Mouse (Mus musculus) hindbrain, embryonic 13.5 days (tissue): ENCODE results near the gene Hnrnpab. TPM values are rescaled to one million over a fixed set of nuclear protein-coding genes. Genes with fewer than 3 reads are reported as not detected.
A peak's percentile ranks its signal among the peaks of the same experiment; 100 is the strongest.
"Not testable (repeated sequence)": the region's sequence is repeated elsewhere in the genome, so short reads cannot be mapped to it uniquely, and the experiment has no call there.

Experiments
- ATAC-seq: fragments of 200-750 bp; cut with Nextera tagmentation; 2 replicates; pipeline ENCODE4 v1.8.0; 2017; ENCODE audit warnings: moderate TSS enrichment; ENCODE audit not compliant: low FRiP score
- H3K27ac ChIP-seq: fragments of 300-500 bp; sonication (generic); 2 replicates; pipeline ENCODE4 v1.5.1; 2015; ENCODE audit warnings: inconsistent platforms, mild to moderate bottlenecking, moderate library complexity
- H3K27me3 ChIP-seq: fragments of 300-500 bp; sonication (generic); 2 replicates; pipeline ENCODE4 v1.6.1; 2015; ENCODE audit warnings: mild to moderate bottlenecking, inconsistent platforms
- H3K36me3 ChIP-seq: fragments of 300-500 bp; sonication (generic); 2 replicates; pipeline ENCODE4 v1.6.1; 2015; ENCODE audit warnings: mild to moderate bottlenecking, inconsistent platforms
- H3K4me1 ChIP-seq: fragments of 300-500 bp; sonication (generic); replicated peaks from 2 replicates; pipeline ENCODE4 v1.6.1; 2015; ENCODE audit warnings: inconsistent platforms
- H3K4me2 ChIP-seq: fragments of 300-500 bp; sonication (generic); 2 replicates; pipeline ENCODE4 v1.6.1; 2015; ENCODE audit warnings: inconsistent platforms, mild to moderate bottlenecking, moderate library complexity
- H3K4me3 ChIP-seq: fragments of 300-500 bp; sonication (generic); 2 replicates; pipeline ENCODE4 v1.5.1; 2015; ENCODE audit warnings: mild to moderate bottlenecking, inconsistent platforms
- H3K9ac ChIP-seq: fragments of 300-500 bp; sonication (generic); 2 replicates; pipeline ENCODE4 v1.6.1; 2015; ENCODE audit warnings: mild to moderate bottlenecking, inconsistent platforms
- H3K9me3 ChIP-seq: fragments of 300-500 bp; sonication (generic); 2 replicates; pipeline ENCODE4 v1.6.1; 2016; ENCODE audit warnings: inconsistent platforms
- WGBS: fragments of 180-500 bp; shearing (Covaris S2); methylation state at CpG from one replicate; pipeline ENCODE4 v1.1.7; 2015; 5-methylcytosine and 5-hydroxymethylcytosine counted together
- polyA plus RNA-seq: library from polyadenylated mRNA; unstranded; fragments of >200 nt; fragmentation: Nextera tagmentation; extraction: Ambion mirVana; gene quantifications from 2 replicates; pipeline ENCODE4 v1.2.1, GENCODE M21; 2015

Hnrnpab gene
- polyA plus RNA-seq, 1 experiment from 2014 or later: 427 TPM

GRCm38 (mm10) chr11:51615601-51616000 lies 9.0 kb upstream of the Hnrnpab start:
- WGBS: 4% methylated on average over 14 of the region's 14 CpGs
- H3K27ac ChIP-seq: no peak overlapping the region
- H3K4me1 ChIP-seq: peaks cover 24% of the 10 kb centered on the region
- H3K36me3 ChIP-seq: no peaks in the 10 kb centered on the region
- H3K4me3 ChIP-seq: peak overlapping the region; percentile 32
- H3K27me3 ChIP-seq: no peaks in the 10 kb centered on the region
- no peak for ATAC-seq
- no peaks in the 10 kb centered on the region for H3K9me3 ChIP-seq
- H3K9ac ChIP-seq: peak overlapping the region; percentile 66
- peak overlapping the region; percentile 57 for H3K4me2 ChIP-seq

DNA sequence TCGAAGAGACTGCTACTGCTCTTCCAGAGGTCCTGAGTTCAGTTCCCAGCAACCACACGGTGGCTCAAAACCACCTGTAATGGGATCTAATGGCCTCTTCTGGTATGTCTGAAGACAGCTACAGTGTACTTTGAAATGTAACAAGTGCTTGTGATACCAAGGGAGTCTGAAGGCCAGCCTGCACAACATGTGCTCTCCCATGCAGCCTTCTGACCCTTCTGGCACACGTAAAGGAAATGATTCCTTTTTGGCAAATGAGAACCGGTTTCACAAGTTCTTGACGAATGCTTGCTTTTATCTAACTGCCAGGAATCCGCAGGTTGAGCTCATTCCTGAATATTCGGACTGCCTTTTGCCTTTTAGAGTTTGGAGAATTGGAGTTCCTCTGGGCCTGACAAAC lies 8.5 kb upstream of the Hnrnpab start:
- peak overlapping the region; percentile 32 for H3K4me3 ChIP-seq
- H3K9me3 ChIP-seq: no peaks in the 10 kb centered on the region
- H3K27ac ChIP-seq: no peak overlapping the region
- no peaks in the 10 kb centered on the region for H3K36me3 ChIP-seq
- H3K4me2 ChIP-seq: peak overlapping the region; percentile 57
- peaks cover 19% of the 10 kb centered on the region for H3K4me1 ChIP-seq
- no peaks in the 10 kb centered on the region for H3K27me3 ChIP-seq
- WGBS: 57% methylated on average over 7 of the region's 7 CpGs
- no peak for ATAC-seq
- peak overlapping the region; percentile 66 for H3K9ac ChIP-seq

GRCm38 (mm10) chr11:51614256-51614655 lies 7.6 kb upstream of the Hnrnpab start:
- WGBS: 84% methylated on average over 8 of the region's 8 CpGs
- H3K4me1 ChIP-seq: peaks cover 16% of the 10 kb centered on the region
- no peak overlapping the region for H3K9ac ChIP-seq
- H3K27me3 ChIP-seq: no peaks in the 10 kb centered on the region
- H3K9me3 ChIP-seq: no peaks in the 10 kb centered on the region
- no peak overlapping the region for H3K4me3 ChIP-seq
- no peak overlapping the region for H3K27ac ChIP-seq
- H3K4me2 ChIP-seq: no peak overlapping the region
- H3K36me3 ChIP-seq: no peaks in the 10 kb centered on the region
- ATAC-seq: no peak

- not testable (repeated sequence) for H3K4me2 ChIP-seq, H3K9ac ChIP-seq, H3K27ac ChIP-seq, ATAC-seq, H3K36me3 ChIP-seq, H3K4me3 ChIP-seq, H3K9me3 ChIP-seq, H3K27me3 ChIP-seq
- 94% methylated on average over 5 of the region's 5 CpGs for WGBS
- peaks cover 16% of the 10 kb centered on the region for H3K4me1 ChIP-seq
These were observed 3.3 kb upstream of the Hnrnpab start for GRCm38 (mm10) chr11:51609940-51610339.

DNA sequence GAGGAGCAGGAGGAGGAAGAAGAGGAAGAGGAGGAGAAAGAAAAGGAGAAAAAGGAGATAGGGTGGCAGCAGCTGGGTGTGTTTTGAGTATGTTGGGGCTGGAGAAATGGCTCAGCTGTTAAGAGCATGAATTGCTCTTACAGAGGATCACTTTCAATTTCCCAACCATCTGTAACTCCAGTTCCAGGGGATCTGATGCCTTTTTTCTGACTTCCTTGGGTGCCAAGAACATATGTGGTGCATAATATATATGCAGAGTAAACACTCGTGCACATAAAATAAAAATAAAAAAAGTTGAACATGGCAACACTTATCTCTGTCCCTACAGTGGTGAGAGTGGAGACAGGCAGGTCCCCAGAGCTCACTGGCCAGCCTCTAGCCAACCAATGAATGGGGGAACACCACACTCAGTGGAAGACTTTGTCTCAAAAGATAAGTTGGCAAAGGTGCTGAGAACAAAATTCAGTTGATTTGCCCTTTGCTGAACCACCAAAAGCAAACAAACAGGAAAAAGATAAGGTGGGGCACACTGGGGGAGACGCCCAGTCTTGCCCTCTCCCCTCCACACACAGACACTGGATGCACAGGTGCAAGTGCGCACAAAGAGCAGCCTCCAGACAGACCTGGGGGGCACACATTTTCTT lies 2.7 kb upstream of the Hnrnpab start:
- H3K27me3 ChIP-seq: no peaks in the 10 kb centered on the region
- peaks cover 9% of the 10 kb centered on the region for H3K36me3 ChIP-seq
- no peaks in the 10 kb centered on the region for H3K9me3 ChIP-seq
- no peak for ATAC-seq
- no peak overlapping the region for H3K4me2 ChIP-seq
- H3K27ac ChIP-seq: no peak overlapping the region
- WGBS: 76% methylated on average over 3 of the region's 3 CpGs
- no peak overlapping the region for H3K9ac ChIP-seq
- peaks cover 18% of the 10 kb centered on the region for H3K4me1 ChIP-seq
- H3K4me3 ChIP-seq: no peak overlapping the region

- H3K9me3 ChIP-seq: no peaks in the 10 kb centered on the region
- peak overlapping the region; percentile 83 for H3K9ac ChIP-seq
- H3K36me3 ChIP-seq: peaks cover 31% of the 10 kb centered on the region
- peaks cover 40% of the 10 kb centered on the region for H3K4me1 ChIP-seq
- ATAC-seq: peak; percentile 73
- 10% methylated on average over 15 of the region's 15 CpGs for WGBS
- H3K27me3 ChIP-seq: no peaks in the 10 kb centered on the region
- H3K27ac ChIP-seq: peak overlapping the region; percentile 97
- H3K4me2 ChIP-seq: peak overlapping the region; percentile 82
- H3K4me3 ChIP-seq: peak overlapping the region; percentile 96
These were observed 570 bp upstream of the Hnrnpab start for GRCm38 (mm10) chr11:51607096-51607738.

DNA sequence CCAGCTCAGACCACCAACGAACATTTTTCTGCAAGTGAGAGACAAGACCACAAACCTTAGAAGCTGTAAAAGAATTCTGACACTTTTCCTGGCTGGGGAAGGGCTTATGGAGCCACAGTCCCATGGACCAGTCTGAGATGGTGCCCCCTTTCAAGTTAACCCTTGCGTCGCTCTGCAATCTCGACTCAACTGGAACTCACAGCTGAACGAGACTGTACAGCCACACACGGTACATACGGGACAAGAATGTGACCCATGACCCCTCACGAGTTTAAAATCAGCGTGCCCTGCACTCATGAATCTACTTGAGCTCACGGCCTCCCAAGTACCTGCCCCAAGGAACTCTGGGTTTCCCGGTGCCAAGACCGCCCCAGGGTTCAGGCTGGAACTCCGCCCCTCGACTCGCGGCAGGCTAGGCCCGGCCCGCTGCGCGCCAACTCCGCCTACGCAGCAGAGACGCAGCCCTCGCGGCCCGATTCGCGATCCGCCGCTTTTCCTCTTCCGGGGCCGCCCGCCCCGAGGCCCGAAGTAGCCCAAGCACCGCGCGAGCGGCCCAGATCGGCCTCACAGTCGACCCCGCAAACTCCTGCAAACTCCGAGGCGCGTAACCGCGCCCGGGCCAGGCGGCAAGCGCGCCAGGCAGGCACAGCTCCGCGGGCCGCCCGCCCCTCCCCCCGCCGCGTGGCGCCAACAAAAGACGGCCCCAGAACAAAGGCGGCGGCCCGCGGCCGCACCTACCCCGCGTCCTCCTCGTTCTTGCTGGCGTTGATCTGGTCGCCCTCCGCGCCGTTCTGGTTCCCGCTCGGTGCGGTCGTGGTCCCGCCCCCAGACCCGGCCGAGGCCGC lies 823 bp downstream of the Hnrnpab start:
- peak overlapping the region; percentile 96 for H3K4me3 ChIP-seq
- H3K27me3 ChIP-seq: no peaks in the 10 kb centered on the region
- WGBS: 2% methylated on average over 80 of the region's 81 CpGs
- H3K4me2 ChIP-seq: peak overlapping the region; percentile 95
- H3K4me1 ChIP-seq: peaks cover 49% of the 10 kb centered on the region
- ATAC-seq: peak; percentile 67
- H3K9me3 ChIP-seq: no peaks in the 10 kb centered on the region
- peak overlapping the region; percentile 99 for H3K9ac ChIP-seq
- H3K27ac ChIP-seq: peak overlapping the region; percentile 97
- H3K36me3 ChIP-seq: peaks cover 45% of the 10 kb centered on the region

- 85% methylated on average over 3 of the region's 3 CpGs for WGBS
- H3K4me1 ChIP-seq: peaks cover 48% of the 10 kb centered on the region
- no peaks in the 10 kb centered on the region for H3K27me3 ChIP-seq
- H3K9me3 ChIP-seq: no peaks in the 10 kb centered on the region
- no peak overlapping the region for H3K27ac ChIP-seq
- H3K4me3 ChIP-seq: no peak overlapping the region
- ATAC-seq: no peak
- no peak overlapping the region for H3K4me2 ChIP-seq
- peaks cover 81% of the 10 kb centered on the region for H3K36me3 ChIP-seq
- no peak overlapping the region; the same call in 1 of the 2 replicates for H3K9ac ChIP-seq
These were observed 4.4 kb downstream of the Hnrnpab start for GRCm38 (mm10) chr11:51602253-51602652.

- H3K4me3 ChIP-seq: no peak overlapping the region
- no peaks in the 10 kb centered on the region for H3K27me3 ChIP-seq
- H3K4me2 ChIP-seq: no peak overlapping the region
- H3K4me1 ChIP-seq: peaks cover 16% of the 10 kb centered on the region
- no peak for ATAC-seq
- no peaks in the 10 kb centered on the region for H3K9me3 ChIP-seq
- 80% methylated on average over 2 of the region's 2 CpGs for WGBS
- no peak overlapping the region for H3K9ac ChIP-seq
- H3K36me3 ChIP-seq: peaks cover 98% of the 10 kb centered on the region
- no peak overlapping the region for H3K27ac ChIP-seq
These were observed 9.1 kb downstream of the Hnrnpab start for GRCm38 (mm10) chr11:51597553-51597952.

DNA sequence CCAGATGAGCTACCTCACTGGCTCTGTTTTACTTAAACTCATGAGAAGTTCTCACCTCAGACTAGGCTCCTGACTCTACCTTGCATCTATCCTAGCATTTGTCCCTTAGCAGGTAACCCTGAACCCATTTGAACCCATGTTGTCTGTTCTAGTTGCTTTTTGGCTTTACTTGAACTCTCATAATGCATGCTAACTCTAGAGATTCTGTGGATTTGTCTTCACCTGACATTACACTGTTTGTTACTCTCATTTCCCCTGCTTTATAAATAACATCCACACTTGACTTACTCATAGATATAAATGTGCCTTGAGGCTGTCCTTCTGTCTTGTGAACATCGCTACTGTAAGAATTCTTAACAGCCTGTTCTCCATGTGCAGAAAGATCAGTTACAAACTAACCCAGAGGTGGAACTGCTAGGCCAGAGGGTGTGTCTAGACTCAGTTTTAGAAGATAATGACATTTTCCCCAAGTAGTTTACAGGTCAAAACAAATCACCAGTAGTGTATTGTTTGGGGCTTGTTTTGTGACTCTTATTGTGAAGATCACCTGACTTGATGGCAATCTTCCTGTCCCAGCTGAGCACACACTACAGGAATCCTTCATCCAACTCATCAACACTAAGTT lies 11.1 kb downstream of the Hnrnpab start:
- Histone ChIP-seq H3K9ac (no peak overlapping the region), H3K4me1 (peaks cover 4% of the 10 kb centered on the region), H3K27me3 (no peaks in the 10 kb centered on the region), H3K27ac (no peak overlapping the region), H3K4me3 (no peak overlapping the region), H3K4me2 (no peak overlapping the region), H3K9me3 (no peaks in the 10 kb centered on the region), H3K36me3 (peaks cover 98% of the 10 kb centered on the region)
- 91% methylated on average over 1 of the region's 1 CpGs for WGBS
- no peak for ATAC-seq

GRCm38 (mm10) chr11:51594715-51595350 lies 11.8 kb downstream of the Hnrnpab start:
- 85% methylated on average over 3 of the region's 3 CpGs for WGBS
- H3K27ac ChIP-seq: no peak overlapping the region
- no peaks in the 10 kb centered on the region for H3K27me3 ChIP-seq
- H3K4me3 ChIP-seq: no peak overlapping the region
- H3K4me1 ChIP-seq: peaks cover 4% of the 10 kb centered on the region
- H3K9ac ChIP-seq: no peak overlapping the region
- no peaks in the 10 kb centered on the region for H3K9me3 ChIP-seq
- no peak for ATAC-seq
- no peak overlapping the region for H3K4me2 ChIP-seq
- peaks cover 97% of the 10 kb centered on the region for H3K36me3 ChIP-seq

GRCm38 (mm10) chr11:51593849-51594248 lies 12.8 kb downstream of the Hnrnpab start:
- H3K9ac ChIP-seq: no peak overlapping the region
- H3K4me1 ChIP-seq: peaks cover 4% of the 10 kb centered on the region
- H3K27me3 ChIP-seq: no peaks in the 10 kb centered on the region
- ATAC-seq: no peak
- H3K36me3 ChIP-seq: peaks cover 97% of the 10 kb centered on the region
- peak overlapping the region; percentile 5; the same call in 1 of the 2 replicates for H3K27ac ChIP-seq
- H3K4me2 ChIP-seq: no peak overlapping the region
- 93% methylated on average over 6 of the region's 6 CpGs for WGBS
- no peaks in the 10 kb centered on the region for H3K9me3 ChIP-seq
- H3K4me3 ChIP-seq: no peak overlapping the region
